In the genomic region with DNA sequence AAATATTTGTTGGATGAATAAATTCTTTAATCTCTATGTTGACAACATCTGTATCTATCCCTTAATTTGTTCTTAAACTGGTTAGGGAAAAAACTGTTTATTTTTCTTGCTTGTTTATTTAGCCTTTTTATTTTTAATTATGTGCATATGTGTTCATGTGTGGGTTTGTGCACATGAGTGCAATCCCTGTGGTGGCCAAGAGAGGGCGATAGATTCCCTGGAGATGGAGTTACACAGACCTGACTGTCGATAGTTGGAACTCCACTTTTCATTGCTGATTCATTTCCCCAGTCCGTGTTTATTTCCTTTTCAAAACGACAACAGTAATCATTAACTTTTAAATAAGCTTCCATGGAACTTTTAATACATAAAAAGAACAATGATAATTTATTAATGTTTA, we compare ENCODE assay signal across 9 mouse cellular contexts. TPM values are rescaled to one million over a fixed set of nuclear protein-coding genes. Genes with fewer than 3 reads are reported as not detected.
A peak's percentile ranks its signal among the peaks of the same experiment; 100 is the strongest.
DNase-seq lines count a peak whose midpoint lies in the region; ATAC-seq and TF ChIP-seq lines count a peak whose summit lies in the region.
"Had no signal": no experiment of that assay in that cellular context is flagged by ENCODE, and none has a peak within 500 bp of the region (broad histone marks: within the 10 kb centered on the region; RNA-seq: fewer than 3 reads in every experiment).

No protein-coding gene starts in this region.

- peak; percentile 81 for ATAC-seq in megakaryocyte progenitor cell, adult 5-6 weeks (replicated peaks; ENCODE audit: poor library complexity)

- DNase-seq in layer of hippocampus, adult 2 months (ENCODE audit: low spot score in 2 of 2): no peak
- no peak for DNase-seq in layer of hippocampus, adult 9-11 months
- DNase-seq in ES-CJ7 (ENCODE audit: low read depth, low spot score): peak; percentile 66
- peak; percentile 16 for DNase-seq in c-Kit-negative CD71-positive TER-119-positive erythroid progenitor cells, embryonic 14.5 days (ENCODE audit: low read depth, low spot score)
- DNase-seq in urinary bladder, postnatal 4 days (ENCODE audit: low spot score in 2 of 2): no peak
- no peak for DNase-seq in right cerebral cortex, postnatal 4 days
- no peak for DNase-seq in gastrocnemius, adult 18-20 months (ENCODE audit: low spot score)

- no peak overlapping the region for H3K27ac ChIP-seq in layer of hippocampus, adult 2 months
- H3K27ac ChIP-seq: neural tube, embryonic 12.5 days had no signal

- TF ChIP-seq CTCF in layer of hippocampus, adult 2 months (conservative IDR thresholded peaks at IDR 0.05): peak; percentile 73

- no peak overlapping the region for H3K4me3 ChIP-seq in layer of hippocampus, adult 2 months
- H3K4me3 ChIP-seq: neural tube, embryonic 12.5 days had no signal

RNA-seq across cellular contexts. Expression of a gene that starts 31.2 kb away (rescaled TPM):
- total RNA-seq in layer of hippocampus, adult 2 months (2021): 1 to 10 TPM; 5.1 to 9.0 TPM
- total RNA-seq in megakaryocyte progenitor cell, adult 5-6 weeks (2015): 16.2 and 16.3 TPM in 2 replicates
- 9.3 and 13.3 TPM in 2 replicates for total RNA-seq in megakaryocyte progenitor cell, adult 5-6 weeks (2017)
- total RNA-seq in gastrocnemius, adult 18-20 months (2021): 1 to 10 TPM; 1.8 to 2.8 TPM

RNA-seq across cellular contexts. Expression of a gene that starts 37.6 kb away (rescaled TPM):
- 1 to 10 TPM; 3.5 to 5.3 TPM for total RNA-seq in layer of hippocampus, adult 2 months (2021)
- total RNA-seq in megakaryocyte progenitor cell, adult 5-6 weeks (2015): 3.3 TPM in 2 replicates
- total RNA-seq in megakaryocyte progenitor cell, adult 5-6 weeks (2017): 4.2 and 4.4 TPM in 2 replicates
- total RNA-seq in gastrocnemius, adult 18-20 months (2021): 1 to 10 TPM; 1.2 to 1.3 TPM

RNA-seq across cellular contexts. Expression of a gene that starts 54.0 kb away (rescaled TPM):
- total RNA-seq in layer of hippocampus, adult 2 months (2021): 10 to 100 TPM; 25.2 to 25.8 TPM
- 32.2 and 40.1 TPM in 2 replicates for total RNA-seq in megakaryocyte progenitor cell, adult 5-6 weeks (2015)
- total RNA-seq in megakaryocyte progenitor cell, adult 5-6 weeks (2017): 24.3 and 31.3 TPM in 2 replicates
- total RNA-seq in gastrocnemius, adult 18-20 months (2021): 100 to 1,000 TPM in 1 of 2 experiments, 10 to 100 TPM in 1; 89.5 to 116 TPM

Comparison
In these comparisons a context has a peak if more than half of its experiments do, and no peak if none do; other contexts are left out.
1. DNase-seq: peak in ES-CJ7 (single experiment) and c-Kit-negative CD71-positive TER-119-positive erythroid progenitor cells, embryonic 14.5 days (single experiment); none in layer of hippocampus, adult 2 months (0 of 2), layer of hippocampus, adult 9-11 months (single experiment), urinary bladder, postnatal 4 days (0 of 2), right cerebral cortex, postnatal 4 days (single experiment) and gastrocnemius, adult 18-20 months (single experiment).